Mouse (Mus musculus): ENCODE data around the gene Vps39.
A peak's percentile ranks its signal among the peaks of the same experiment; 100 is the strongest.

The Vps39 gene

DNA sequence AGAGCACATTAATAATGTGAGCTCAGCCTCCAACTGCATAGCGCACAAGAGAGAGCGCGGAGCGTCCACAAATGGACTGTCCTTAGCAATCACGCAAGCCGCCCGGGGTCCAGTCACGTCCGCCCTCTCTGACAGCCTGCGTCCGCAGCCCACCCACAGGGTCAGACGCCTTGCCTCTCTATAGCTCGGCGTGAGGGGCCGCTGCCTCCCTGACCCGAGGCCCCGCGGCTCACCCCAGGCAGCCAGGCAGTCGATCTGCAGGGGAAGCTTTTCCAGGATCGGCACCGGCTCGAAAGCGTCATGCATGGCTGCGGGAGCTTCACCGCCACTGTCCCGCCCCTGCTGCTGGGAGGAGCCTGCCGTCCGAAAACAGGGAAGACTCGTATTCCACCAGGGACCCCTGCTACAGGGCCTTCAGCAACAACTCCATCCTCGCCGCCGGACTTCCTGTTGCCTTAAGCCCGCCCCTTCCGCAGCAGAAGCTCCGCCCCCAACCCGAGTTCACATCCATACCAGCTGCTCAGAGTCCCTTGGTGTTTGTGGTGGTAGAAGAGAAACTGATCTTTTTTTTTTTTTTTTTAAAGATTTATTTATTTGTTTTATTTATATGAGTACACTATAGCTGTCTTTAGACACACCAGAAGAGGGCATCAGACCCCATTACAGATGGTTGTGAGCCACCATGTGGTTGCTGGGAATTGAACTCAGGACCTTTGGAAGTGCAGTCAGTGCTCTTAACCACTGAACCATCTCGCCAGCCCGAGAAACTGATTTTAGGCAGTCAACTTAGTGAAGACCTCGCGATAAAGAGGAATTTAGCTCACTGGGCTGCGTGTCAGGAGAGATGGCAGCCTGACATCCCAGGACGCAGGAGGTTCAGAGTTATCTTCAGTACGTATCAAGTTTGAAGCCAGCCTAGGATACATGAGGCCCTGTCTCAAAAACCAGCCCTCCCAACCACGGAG, at the start of gene Vps39:
Vps39 (minus strand) TSS at position 456 of the 965 bp plus-strand sequence.
- DNase-seq (ENCODE audit: low spot score) = peak; percentile 86

DNA sequence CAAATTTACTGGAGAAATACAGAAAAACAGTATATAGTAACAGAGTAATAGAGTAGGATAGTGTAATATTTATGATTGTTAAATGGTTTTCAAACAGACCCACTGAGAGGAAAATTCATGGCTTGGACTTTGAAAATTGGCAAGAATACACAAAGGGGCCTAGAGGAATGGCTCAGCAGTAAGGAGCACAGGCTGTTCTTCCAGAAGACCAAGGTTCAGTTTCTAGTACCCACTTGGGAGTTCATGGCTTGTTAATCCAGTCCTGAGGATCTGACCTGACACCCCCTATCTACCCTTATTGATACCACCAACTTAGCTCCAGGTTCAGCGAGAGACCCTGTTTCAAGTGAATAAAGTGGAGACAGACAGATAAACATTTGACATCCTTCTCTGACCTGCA, 45.0 kb upstream of the Vps39 start:
- DNase-seq (ENCODE audit: low spot score) = no peak

DNA sequence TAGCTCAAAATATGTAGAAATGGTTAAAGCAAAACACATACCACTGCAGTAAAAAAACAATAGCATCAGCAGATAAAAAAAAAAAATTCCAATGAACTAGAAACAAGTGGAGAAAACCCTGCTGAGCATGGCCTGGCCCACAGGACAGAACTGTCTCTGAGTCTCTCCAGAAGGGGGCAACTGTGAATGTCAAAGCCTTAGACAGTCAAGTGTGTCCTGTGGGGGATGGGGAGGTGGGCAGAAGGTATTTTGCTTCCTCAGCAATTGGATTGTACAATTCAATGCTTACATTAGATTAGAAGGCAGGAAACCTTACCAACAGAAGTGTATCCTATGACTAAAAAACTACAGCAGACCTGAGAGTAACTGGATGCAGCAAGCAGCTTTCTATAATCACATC, 39.5 kb upstream of the Vps39 start:
- DNase-seq (ENCODE audit: low spot score) = no peak

DNA sequence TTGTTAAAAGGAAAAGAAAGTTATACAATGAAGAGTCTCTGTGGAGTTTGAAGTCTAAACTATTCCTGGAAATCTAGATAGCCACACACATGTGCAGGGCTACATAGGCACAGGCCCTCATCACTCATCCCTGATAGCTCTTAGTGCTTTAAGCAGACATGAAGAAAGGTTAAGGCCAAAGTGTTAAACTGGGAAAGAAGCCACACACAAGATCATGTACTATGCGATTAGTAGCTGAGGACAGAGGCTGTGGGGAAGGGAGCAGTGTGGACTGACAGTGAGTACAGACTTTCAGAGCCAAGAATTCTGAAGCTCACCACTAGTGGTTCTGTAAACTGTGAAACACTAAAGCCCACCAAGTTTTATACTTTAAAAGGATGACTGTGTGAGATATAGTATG, 38.0 kb upstream of the Vps39 start:
- no peak for DNase-seq (ENCODE audit: low spot score)

DNA sequence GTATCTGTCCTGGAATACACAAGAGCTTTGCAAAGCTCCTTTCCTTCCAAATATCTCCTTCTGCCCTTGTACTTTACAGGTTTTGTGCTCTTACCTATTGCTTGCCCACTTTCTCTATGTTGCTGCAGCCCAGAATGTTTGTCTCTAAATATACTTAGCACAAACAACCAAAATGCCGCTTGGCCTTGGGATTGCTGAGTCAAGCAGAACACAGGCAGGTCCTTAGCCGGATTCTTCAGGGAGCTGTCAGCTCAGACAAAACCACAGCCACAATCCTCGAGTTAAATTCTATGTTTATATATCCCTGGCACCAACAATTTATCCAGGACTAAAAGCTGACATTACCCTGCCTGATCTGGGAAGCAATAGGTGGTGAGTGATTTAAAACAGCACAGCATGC, 36.4 kb upstream of the Vps39 start:
- DNase-seq (ENCODE audit: low spot score) = no peak

DNA sequence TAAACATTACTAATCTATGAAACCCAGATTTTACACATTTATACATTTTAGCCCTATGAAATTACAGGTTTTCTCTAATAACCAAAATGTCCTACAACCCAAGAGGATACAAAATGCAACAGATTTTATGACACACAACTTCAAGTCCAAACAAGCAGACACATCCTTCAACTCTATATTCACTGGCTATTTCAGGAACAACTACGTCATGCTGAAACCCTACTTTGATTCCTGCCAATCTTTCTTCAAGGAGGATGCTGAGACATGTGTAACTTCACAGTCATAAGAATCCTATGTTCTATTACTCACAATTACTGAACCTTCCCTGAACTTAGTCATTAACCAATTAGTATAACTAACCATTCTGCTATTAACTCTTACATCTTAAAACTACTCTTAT, 34.4 kb upstream of the Vps39 start:
- DNase-seq (ENCODE audit: low spot score) = no peak

DNA sequence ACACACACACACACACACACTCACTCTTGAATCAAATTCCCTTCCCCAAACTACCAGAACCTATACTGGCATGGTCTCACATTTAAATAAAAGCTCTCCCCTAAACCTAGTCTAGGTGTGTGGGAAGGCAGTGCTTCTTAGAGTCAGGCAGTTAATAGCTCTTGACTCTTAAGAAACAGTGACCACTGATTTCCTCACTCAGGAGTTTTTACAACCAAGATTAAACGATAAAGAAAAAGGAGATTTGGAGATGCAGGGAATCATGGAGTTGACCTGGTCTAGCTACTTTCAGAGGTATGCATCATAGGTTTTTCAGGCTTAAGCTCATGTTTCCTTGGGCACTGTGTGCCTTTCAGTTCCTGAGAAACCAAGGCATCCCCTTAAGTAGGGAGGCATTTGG, 33.3 kb upstream of the Vps39 start:
- no peak for DNase-seq (ENCODE audit: low spot score)

DNA sequence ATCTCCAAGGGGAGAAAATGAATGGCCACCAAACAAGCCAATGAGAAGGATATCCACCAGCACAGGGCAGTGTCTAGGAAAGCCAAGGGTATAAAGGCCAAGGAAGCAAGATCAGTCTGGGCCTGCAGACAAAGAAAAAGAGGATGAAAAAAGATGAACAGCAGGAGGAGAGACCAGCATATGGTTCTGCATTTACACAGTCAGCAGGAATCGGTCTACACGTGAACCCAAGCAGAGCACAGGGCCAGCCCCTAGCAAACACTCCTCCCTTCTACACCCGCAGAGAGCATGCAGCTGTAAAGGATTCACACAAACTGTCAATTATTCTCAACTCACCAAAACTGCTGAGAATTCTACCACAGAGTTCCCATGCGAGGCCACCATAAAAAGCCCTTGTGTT, 20.9 kb upstream of the Vps39 start:
- DNase-seq (ENCODE audit: low spot score) = no peak

DNA sequence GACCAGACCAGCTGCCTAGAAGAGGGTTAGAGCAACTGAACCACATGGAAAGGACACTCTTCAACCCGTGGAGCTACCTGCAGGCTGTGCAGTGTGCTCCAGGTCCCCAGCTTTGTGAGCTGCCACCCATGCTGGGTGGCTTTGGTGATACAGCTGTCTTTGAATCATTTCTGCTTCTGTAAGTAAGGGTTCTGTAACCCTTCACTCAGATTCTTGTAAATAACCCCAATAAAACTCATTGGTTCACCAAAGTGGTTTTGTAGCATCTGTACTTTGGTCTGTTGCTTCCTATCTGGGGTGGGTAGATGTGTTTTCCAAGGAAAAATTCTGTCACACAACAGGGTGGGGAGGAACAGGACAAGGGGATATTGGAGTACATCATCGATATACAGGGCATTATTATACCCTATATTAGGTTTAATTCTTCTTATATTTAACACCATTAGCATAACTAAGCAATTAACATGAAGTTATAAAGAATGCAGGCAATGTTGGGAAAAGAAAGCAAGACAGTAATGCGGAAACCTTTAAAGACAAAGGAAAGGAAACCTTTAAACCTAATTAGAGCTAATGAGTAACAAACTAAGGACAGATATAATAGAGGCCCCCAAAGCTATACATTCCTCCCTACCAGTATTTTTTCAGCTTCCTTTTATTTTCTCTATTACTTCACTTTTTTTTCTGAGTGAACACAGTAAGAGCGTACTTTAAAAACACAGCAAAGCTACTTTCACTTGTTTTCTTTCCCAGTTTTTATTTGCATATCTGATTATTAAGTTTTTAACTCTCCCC, 14.7 kb upstream of the Vps39 start:
- no peak for DNase-seq (ENCODE audit: low spot score)

DNA sequence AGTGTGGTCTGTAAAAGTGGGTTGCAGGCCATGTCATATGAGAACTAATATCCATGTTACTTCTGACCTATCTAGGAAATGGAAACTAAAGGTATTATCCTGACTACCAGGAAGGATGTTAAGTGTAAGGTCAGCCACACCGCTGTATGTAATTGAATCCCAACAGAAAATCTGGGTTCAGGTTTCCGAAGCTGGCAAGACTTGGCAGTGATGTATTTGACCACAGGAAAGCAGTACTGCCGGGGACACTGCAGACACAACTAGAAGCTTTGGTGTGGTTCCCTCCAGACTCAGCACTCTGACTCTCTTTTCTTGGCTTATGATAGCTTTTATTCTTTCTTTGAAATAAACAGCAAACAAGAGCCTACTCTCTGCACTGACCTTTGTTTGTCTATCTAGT, 13.6 kb upstream of the Vps39 start:
- no peak for DNase-seq (ENCODE audit: low spot score)

DNA sequence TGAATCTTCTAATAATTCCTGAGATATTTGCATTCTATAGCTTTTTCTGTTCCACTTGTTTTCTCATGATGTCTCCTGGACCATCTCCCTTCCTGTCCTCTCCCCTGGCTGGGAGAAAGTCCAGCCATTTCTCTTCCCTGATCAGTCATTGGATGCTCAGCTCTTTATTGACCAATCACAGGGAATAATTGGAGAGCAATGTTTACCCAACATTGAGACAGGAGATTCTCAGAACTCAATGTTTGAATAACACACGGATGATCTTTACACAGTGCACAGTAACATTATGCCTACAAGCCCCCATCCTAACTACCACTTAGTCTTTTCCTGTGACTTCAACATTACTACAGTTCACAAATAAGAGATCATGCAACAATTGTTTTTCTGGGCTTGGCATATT, 7.5 kb upstream of the Vps39 start:
- DNase-seq (ENCODE audit: low spot score) = no peak

DNA sequence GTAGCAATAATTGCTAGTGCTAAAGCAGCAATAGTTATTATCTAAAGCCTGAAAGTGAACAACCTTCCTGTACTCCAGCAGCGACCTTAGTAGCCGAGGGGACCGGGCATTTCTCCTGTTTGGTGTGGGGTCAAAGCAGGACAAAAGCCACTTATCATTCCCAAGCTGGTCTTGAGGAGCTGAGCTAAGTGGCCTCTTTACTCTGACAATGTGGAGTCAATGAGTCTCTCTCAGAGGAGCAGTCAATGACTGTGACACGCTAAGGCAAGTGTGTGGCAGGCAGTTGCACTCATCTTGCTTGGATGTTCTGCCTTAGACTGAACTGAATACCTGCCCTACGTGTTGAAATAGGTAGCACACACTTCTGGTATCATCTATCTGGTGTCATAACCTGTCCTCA, 1.6 kb downstream of the Vps39 start:
- no peak for DNase-seq (ENCODE audit: low spot score)

DNA sequence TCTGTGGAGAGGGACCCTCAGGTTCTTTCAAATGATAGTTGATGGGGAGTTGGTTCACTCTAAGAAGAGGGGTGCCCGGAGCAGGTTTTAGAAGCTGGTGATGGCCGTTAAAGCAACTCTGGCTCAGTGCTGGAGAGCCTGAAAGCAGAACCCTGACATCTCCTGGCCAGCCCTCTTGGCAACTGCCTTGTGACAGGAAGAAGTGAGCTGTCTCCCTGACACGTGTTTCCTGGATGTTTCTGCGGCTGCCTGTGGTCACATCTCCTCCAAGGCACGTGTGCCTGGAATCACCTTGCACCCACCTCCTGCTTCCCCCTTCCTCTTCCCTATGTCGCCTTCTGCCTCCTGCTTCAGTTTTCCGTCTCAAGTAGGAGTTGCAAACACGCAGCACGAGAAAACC, 4.8 kb downstream of the Vps39 start:
- DNase-seq (ENCODE audit: low spot score) = no peak

DNA sequence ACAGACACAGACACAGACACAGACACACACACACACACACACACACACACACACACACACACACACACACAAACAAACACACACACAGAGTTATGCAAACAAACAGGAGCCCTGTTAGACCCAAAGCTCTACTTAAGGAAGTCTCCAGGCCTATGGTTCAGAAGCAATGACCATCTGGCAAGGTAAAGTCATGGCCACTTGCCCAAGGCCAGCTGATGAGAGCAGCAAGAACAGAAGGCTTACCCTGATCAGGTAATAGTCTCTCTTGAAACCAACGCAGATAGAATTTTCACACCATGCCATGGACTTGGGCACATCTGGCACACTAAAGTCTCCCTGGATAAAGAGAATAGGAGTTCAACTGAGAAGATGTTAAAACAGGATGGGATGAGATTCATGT, 11.2 kb downstream of the Vps39 start:
- DNase-seq (ENCODE audit: low spot score) = no peak

DNA sequence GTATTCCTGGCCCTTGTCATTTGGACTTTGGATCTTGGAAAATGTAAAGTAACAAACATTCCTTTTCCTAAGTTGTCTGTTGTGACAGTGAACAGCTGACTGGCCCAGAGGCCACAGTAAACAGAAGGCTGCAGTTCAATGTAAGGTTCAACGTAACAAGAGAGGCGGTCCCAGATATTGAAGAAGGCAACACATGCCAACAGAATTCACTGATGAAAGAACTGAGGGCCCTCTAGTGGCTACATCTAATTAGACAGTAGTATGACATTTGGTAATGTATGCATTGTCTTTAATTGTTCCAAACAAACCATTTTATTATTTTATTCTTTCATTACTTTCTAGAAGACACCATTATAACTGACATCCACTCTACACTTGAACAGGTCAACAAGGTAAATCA, 15.1 kb downstream of the Vps39 start:
- no peak for DNase-seq (ENCODE audit: low spot score)

DNA sequence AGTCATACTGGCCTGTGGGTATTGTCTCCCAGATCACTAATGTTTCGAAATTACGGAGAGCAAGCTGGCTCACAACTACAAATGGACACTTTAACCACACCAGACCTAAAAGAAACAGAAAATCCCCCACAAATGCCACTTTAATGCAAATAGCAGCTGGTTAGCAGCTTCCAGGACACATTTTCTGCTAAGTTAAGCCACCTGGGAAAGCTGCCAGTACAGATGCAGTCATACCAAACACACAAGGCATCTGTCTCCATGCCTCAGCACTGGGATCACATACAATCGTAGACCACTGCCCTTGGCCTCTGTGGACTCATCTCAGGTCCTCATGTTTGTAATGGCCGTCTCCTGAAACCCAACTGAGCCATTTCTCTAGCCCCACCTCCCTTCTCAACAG, 21.4 kb downstream of the Vps39 start:
- DNase-seq (ENCODE audit: low spot score) = no peak

DNA sequence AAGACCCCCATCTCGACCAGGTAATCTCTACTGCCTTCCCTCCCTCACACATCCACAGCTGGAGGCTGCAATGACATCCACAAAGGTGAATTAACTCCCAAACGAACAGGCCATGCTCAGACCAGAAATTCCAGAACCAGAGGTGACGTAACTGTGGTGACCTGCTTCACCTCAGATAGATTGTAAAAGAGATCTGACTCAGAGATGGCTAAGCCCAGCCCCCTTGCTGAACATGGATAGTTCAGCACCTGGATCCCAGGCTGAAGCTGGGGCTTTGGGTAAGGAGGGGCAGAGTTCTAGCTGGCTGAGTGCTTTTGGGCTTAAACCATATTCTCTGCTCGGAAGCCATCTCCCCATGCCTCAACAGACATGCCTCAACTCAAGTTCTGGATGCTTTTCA, 37.9 kb downstream of the Vps39 start:
- no peak for DNase-seq (ENCODE audit: low spot score)

DNA sequence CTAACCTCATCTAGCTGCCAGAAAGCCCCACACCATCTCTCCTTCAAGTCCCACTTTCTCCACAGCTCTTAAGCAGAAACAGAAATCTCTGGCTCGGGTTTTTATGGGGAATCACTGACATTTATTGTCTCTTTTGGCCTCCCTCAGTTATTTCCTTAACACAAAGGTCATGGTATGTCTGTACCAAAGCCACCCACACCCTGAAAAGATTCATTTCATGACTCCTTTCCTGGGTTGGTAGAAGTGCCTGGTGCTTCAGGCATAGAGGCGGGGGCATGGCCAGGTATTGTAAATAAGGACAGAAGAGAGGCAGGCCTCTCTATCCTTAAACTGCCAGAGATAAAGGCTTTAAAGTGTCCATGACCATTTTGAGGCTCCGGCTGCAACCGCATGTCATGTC, 38.5 kb downstream of the Vps39 start:
- no peak for DNase-seq (ENCODE audit: low spot score)

DNA sequence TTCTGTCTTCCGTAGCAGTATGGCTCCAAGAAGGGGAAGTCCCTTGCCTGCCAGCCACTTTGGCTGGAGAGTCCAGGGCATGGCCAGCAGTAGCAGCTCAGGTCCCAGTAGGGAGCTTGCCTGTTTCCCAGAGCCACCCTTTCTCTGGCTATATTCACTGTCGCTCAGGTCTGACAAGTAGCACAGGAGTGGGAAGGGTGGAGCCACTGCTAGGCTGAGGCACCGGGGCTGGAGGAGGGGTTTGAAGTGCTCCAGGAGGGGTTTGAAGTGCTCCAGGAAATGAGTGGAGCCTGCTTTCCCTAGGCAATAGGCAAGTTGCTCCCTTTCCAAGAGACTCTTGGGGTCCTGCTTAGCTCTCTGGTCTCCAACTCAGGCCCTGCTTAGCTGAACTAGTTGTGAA, 39.0 kb downstream of the Vps39 start, which contains the start of gene Pla2g4f:
Pla2g4f (minus strand) TSS at position 190 of the 400 bp plus-strand sequence.
- DNase-seq (ENCODE audit: low spot score) = no peak

DNA sequence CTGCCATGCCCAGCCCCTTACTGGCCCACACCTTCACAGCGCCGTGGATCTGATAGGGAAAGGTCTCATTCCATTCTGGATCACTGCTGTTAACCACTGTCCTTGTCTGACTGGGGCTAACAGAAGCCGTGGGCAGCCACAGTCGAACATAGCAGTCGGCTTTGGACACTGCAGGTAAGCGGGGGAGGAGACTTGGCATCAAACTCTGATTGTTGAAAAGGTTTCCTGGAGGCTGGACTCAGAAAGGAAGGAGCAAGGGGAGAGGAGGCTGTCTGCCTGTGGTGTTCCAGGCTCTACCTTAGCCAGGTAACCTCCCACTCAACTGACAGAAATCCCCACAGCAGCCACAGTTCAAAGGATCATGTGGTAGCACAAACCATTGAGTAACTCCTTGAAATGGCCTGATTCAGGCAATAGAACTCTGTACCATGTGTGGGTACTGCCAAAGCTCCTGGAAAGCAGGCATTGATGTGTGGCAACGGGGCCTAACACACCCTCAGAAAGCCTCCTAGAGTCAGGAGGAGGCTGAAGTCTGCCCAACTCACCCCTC, 40.6 kb downstream of the Vps39 start:
- no peak for DNase-seq (ENCODE audit: low spot score)

DNA sequence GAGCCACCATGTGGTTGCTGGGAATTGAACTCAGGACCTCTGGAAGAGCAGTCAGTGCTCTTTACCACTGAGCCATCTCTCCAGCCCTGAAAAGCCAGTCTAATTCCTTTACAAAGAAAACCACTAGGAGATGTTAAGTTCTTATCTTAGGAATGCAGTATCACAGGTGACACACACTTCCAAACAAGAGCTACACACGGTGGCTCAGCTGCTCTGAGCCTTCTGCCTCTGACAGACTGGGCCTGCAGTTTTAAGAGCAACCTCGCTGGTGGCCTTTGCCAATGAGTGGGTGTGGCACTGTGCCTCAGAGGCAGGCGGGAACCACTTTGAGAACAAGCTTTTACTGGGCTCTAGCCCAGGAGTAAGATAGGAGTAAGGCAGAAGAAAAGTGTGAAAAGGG, 48.8 kb downstream of the Vps39 start:
- no peak for DNase-seq (ENCODE audit: low spot score)

DNA sequence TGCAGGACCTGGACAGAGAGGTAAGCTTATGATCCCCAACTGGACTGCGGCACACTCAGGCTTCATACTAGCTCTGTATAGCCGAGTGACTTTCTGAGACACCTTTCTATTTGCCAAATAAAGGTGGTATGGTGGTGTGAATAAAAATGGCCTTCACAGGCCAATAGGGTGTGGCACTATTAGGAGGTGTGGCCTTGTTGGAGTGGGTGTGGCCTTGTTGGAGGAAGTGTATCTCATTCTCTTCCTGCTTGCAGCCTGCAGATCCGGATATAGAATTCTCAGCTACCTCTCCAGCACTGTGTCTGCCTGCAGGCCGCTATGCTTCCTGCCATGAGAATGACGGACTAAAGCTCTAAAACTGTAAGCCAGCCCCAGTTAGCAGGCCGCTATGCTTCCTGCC, 51.9 kb downstream of the Vps39 start:
- DNase-seq (ENCODE audit: low spot score) = no peak

DNA sequence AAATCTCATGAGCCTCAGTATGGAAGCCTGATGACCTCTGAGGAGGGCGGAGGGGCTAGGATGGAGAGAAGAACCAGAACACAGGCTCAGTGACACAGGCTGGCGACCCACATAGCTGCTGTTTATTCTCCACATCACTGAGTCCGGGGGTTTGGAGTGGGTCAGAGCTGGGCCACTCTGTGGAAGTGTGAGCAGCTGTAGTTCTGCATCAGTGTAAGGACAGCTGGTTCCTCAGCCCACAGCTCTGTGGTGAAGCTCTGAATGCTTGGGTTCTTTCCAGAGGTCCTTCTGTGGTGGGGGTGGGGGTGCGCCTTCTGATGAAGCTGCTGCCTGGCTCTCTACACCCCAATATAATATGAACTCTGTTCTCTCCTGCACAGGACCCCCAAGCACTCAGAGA, 53.1 kb downstream of the Vps39 start:
- no peak for DNase-seq (ENCODE audit: low spot score)
